Mouse (Mus musculus): Measurements from ENCODE around the gene Slc29a3. TPM values are rescaled to one million over a fixed set of nuclear protein-coding genes. Genes with fewer than 3 reads are reported as not detected.
"Not testable (repeated sequence)": the region's sequence is repeated elsewhere in the genome, so short reads cannot be mapped to it uniquely, and the experiment has no call there.

Slc29a3 gene
- polyA plus RNA-seq, 1 experiment from 2014 or later, result 13.2 TPM

DNA sequence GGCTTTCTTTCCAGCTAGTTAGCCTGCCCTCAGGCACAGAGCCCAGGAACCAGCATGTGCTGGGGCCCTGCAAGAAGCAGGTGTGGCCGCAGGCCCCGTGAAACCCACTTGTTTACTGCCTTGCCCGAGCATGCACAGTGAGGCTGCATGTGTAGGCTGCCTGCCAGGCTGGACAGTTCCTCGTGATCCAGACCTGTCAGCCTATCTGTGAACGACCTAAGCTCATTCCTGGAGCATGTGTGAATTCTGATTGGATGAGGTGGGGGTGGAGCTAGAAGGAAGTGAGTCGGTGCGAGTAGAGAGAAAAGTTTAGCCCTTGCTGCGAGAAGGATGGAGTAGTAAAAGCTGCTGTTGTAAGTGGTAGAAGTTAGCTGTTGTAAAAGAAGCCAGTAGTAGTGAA is 40.3 kb downstream of the Slc29a3 start:
- 65% methylated on average over 8 of the region's 8 CpGs for WGBS
- H3K4me2 ChIP-seq (replicated peaks); H3K9me3 ChIP-seq; H3K27ac ChIP-seq (replicated peaks); H3K4me1 ChIP-seq; H3K27me3 ChIP-seq; H3K9ac ChIP-seq (replicated peaks); H3K4me3 ChIP-seq; ATAC-seq (replicated peaks): not testable (repeated sequence)
- H3K36me3 ChIP-seq, result peaks cover 32% of the 10 kb centered on the region

DNA sequence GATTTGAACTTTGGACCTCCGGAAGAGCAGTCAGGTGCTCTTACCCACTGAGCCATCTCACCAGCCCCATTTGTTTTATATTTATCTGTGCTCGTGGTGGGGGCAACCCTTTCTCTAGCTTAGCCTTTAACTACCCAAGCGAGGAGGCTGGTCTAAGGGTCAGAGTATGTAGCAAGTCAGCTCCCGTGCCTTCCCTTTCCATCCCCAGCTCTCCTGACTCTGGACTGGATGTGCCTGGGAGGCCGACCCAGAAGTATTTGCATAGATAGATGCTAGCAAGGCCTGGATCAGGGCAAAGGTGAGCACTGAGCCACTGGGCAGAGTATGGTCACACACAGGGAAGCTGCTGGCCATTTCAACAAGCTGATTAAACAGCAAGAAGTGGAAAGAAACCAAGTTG is 43.8 kb downstream of the Slc29a3 start:
- Histone ChIP-seq H3K4me2 (replicated peaks) (no peak overlapping the region), H3K27ac (replicated peaks) (no peak overlapping the region), H3K4me1 (no peaks in the 10 kb centered on the region), H3K4me3 (no peak overlapping the region), H3K9me3 (no peaks in the 10 kb centered on the region), H3K27me3 (no peaks in the 10 kb centered on the region), H3K36me3 (peaks cover 11% of the 10 kb centered on the region), H3K9ac (replicated peaks) (no peak overlapping the region)
- 91% methylated on average over 5 of the region's 5 CpGs for WGBS
- no peak for ATAC-seq (replicated peaks)

DNA sequence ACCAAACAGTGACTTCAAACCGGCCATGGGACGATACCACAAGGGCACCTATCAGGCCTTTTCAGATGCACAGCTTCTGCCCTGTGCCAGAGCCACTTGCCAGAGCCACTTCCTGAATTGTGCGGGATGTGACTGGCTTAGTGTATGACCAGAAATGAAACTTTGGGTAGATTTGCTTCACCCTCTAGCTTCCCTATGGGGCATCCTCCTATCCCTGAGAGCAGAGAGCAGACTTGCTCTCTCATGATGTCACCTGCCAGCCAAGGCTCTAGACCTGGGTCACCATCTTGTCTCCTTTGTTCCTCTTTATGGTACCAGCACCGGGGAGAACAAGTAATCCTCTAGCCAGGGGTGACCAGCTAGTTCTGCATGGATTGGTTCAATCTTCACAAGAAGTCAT is 46.3 kb downstream of the Slc29a3 start:
- 91% methylated on average over 4 of the region's 4 CpGs for WGBS
- H3K4me1 ChIP-seq, result no peaks in the 10 kb centered on the region
- no peak overlapping the region for H3K9ac ChIP-seq (replicated peaks)
- no peak overlapping the region for H3K27ac ChIP-seq (replicated peaks)
- no peak overlapping the region for H3K4me3 ChIP-seq
- no peak overlapping the region for H3K4me2 ChIP-seq (replicated peaks)
- no peaks in the 10 kb centered on the region for H3K9me3 ChIP-seq
- ATAC-seq (replicated peaks), result no peak
- no peaks in the 10 kb centered on the region for H3K36me3 ChIP-seq
- H3K27me3 ChIP-seq, result no peaks in the 10 kb centered on the region

DNA sequence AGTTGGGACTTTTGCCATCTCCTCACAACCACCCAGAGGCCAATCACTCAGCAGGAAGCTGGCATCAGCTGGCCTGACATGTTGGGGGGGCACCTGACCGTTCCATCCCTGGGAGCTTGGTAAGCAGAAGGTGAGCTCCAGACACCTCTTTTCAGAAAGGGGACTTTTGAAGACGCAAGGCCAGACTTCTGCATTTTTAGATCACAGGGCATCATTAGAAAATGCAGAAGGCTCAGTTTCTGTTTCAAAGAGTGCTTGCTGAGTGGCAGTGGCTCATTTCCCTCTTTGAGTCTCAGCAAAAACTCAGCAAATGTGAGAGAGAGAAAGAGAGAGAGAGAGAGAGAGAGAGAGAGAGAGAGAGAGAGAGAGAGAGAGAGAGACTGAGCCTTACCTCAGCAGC is 47.5 kb downstream of the Slc29a3 start:
- Histone ChIP-seq H3K4me1 (no peaks in the 10 kb centered on the region), H3K9ac (replicated peaks) (no peak overlapping the region), H3K9me3 (no peaks in the 10 kb centered on the region), H3K4me3 (no peak overlapping the region), H3K27ac (replicated peaks) (no peak overlapping the region), H3K27me3 (no peaks in the 10 kb centered on the region), H3K4me2 (replicated peaks) (no peak overlapping the region), H3K36me3 (no peaks in the 10 kb centered on the region)
- 74% methylated on average over 2 of the region's 2 CpGs for WGBS
- no peak for ATAC-seq (replicated peaks)

DNA sequence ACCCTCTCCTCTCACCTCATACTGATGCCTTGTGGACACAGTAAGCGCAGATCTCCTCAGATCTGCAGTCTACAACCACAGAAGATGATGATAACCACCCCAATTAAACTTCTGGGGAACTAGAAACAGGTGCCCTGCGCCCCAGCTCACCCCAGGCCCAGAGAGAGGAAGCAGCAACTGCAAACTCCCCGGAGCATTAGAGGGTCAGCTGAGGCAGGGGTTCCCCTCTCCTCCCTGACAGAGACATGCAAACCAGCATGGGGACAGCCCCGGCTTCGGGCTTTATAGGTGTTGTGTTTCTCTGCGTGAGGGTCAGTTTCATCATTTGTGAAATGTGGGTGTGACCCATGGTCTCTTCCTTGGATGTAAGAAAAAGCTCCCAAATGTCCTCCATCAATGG is 54.8 kb downstream of the Slc29a3 start:
- H3K9ac ChIP-seq (replicated peaks), result no peak overlapping the region
- no peak for ATAC-seq (replicated peaks)
- no peaks in the 10 kb centered on the region; the same call in 1 of the 2 replicates for H3K4me1 ChIP-seq
- no peak overlapping the region for H3K4me3 ChIP-seq
- no peak overlapping the region for H3K4me2 ChIP-seq (replicated peaks)
- H3K9me3 ChIP-seq, result no peaks in the 10 kb centered on the region
- H3K27me3 ChIP-seq, result peaks cover 6% of the 10 kb centered on the region; the same call in 1 of the 2 replicates
- 83% methylated on average over 6 of the region's 6 CpGs for WGBS
- H3K27ac ChIP-seq (replicated peaks), result no peak overlapping the region
- no peaks in the 10 kb centered on the region for H3K36me3 ChIP-seq

DNA sequence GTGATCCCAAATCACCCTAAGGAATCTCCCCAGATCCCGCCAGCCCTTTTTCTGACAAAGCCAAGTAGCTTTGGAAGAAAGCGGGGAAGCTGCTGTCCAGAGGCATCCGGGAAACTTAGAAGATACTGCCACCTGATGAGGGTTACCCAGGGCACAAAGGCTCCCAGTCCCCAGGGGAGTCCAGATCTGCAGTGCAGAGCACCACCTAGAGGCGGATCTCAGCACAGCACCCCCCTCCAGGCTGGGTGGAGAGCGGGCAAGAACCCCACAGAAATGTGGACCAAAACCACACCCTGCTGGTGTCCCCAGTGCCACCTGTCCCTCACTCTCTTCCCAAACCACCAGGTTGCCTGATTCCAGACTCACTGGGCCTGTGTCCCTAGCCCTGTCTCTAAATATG is 55.6 kb downstream of the Slc29a3 start:
- ATAC-seq (replicated peaks), result peak; percentile 51

DNA sequence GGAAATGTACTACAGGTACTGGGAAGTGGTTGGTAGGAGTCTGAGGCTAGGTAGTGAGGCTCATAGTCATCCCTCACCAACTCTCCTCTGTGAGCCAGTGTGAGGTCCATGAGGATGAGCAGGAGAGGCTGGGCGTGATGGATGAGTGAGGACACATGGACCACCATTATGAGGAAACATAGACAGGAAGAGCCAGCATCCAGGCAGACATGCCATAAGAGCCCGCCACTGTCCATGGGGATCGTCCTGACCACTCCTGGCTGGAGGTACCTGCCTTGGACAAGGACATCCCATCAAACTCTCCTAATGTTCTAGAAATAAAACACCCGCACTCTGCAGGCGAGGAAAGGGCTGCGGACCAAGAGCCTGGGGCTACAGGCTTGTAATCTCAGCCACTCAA is 56.2 kb downstream of the Slc29a3 start, which contains the start of gene Cdh23:
Cdh23 (minus strand) TSS at position 101 of the 400 bp plus-strand sequence.
- H3K4me2 ChIP-seq (replicated peaks), result no peak within 1 kb of the TSS
- H3K27ac ChIP-seq (replicated peaks), result no peak within 1 kb of the TSS
- WGBS, result 91% methylated on average over 6 of the region's 6 CpGs
- no peaks in the 10 kb centered on the region for H3K36me3 ChIP-seq
- peaks cover 11% of the 10 kb centered on the region for H3K4me1 ChIP-seq
- no peak within 1 kb of the TSS for H3K4me3 ChIP-seq
- no peaks in the 10 kb centered on the region for H3K9me3 ChIP-seq
- H3K27me3 ChIP-seq, result peaks cover 6% of the 10 kb centered on the region; the same call in 1 of the 2 replicates
- H3K9ac ChIP-seq (replicated peaks), result no peak within 1 kb of the TSS
- ATAC-seq (replicated peaks), result no peak

More for the DNA sequence above, 55.6 kb downstream of the Slc29a3 start:
- Histone ChIP-seq H3K4me1 (peaks cover 5% of the 10 kb centered on the region; the same call in 1 of the 2 replicates), H3K9ac (replicated peaks) (no peak overlapping the region), H3K9me3 (no peaks in the 10 kb centered on the region), H3K4me3 (no peak overlapping the region), H3K27ac (replicated peaks) (no peak overlapping the region), H3K4me2 (replicated peaks) (no peak overlapping the region), H3K36me3 (no peaks in the 10 kb centered on the region), H3K27me3 (peaks cover 6% of the 10 kb centered on the region; the same call in 1 of the 2 replicates)
- 14% methylated on average over 5 of the region's 5 CpGs for WGBS

DNA sequence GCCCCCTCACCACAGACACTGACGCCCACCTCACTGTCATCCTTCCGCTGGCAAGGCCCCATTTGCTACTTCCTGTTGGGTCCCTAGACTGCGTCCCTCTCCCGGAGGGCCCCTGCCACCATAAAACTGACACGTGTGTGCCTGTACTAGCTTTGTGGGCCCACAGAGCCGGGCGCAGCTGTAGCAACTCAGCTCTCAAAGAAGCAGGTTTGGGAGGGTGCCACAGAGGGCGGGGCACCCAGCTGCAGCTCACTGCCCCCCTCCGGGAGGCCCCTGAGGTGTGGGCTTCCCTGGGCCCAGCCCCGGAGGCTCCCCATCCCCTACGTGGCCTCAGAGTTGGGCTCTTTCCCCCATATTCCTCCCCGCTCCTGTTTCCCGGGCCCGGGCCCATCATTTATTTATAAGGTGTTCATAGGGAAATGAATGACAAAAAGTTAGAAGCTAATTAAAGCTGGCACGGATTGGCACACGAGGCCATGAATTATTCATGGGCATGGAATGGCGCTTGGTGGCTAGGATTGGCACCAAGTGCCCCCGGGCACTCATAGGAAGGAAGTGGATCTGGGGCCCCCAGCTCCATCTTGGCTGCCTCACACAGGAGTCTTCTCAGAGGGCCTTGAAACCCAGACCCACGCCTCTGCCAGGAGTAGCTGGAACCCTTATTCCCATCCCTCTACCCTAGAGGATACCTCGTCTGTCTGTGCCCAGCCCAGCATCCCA is 60.8 kb downstream of the Slc29a3 start:
- no peaks in the 10 kb centered on the region for H3K36me3 ChIP-seq
- H3K27ac ChIP-seq (replicated peaks), result no peak overlapping the region
- WGBS, result 35% methylated on average over 20 of the region's 20 CpGs
- no peak overlapping the region for H3K9ac ChIP-seq (replicated peaks)
- no peak overlapping the region for H3K4me3 ChIP-seq
- H3K9me3 ChIP-seq, result no peaks in the 10 kb centered on the region
- H3K4me1 ChIP-seq, result peaks cover 17% of the 10 kb centered on the region
- peak; percentile 73 for ATAC-seq (replicated peaks)
- peaks cover 32% of the 10 kb centered on the region for H3K27me3 ChIP-seq
- peak overlapping the region; percentile 27 for H3K4me2 ChIP-seq (replicated peaks)

DNA sequence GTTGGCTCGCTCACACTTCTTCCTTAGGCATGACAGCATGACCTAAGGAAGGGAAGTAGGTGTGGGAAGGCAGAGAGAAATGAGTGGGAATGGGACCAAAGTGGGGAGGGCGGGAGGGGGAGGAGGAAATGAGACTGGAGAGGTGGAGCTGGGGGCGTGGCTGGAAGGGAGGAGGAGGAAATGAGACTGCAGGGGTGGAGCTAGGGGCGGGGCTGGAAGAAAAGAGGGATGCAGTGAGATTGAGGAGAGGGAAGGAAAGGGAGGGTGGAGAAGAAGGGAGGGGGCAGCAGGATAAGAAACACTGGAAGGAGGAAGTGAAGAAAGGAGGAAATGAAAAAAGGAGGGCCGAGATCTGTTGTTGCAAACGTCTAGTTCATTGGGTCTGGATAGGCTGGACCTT is 61.6 kb downstream of the Slc29a3 start:
- WGBS, result 53% methylated on average over 6 of the region's 6 CpGs
- Histone ChIP-seq H3K4me1 (peaks cover 25% of the 10 kb centered on the region), H3K9ac (replicated peaks) (no peak overlapping the region), H3K27ac (replicated peaks) (no peak overlapping the region), H3K27me3 (peaks cover 41% of the 10 kb centered on the region), H3K4me2 (replicated peaks) (no peak overlapping the region), H3K36me3 (no peaks in the 10 kb centered on the region), H3K4me3 (no peak overlapping the region), H3K9me3 (no peaks in the 10 kb centered on the region)
- ATAC-seq (replicated peaks), result no peak

DNA sequence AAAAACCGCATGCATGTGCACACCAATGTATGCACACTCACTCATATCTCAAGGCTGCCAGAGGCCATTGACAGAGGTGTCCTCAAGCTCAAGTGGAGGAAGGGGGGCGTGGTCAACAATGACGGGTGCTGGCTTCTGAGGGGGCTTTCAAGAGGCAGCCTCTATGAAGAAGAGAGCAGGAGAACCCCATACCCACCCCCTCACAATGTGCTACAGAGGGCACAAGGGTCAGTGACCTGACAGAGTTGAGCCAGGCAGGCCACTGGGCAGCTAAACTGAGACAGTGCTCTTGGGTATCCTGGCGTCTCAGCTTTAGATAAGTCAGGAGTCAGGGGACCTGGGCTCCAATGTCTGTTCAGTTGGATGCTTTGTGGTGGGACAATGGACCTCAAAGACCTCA is 63.2 kb downstream of the Slc29a3 start:
- ATAC-seq (replicated peaks), result no peak
- peaks cover 28% of the 10 kb centered on the region for H3K4me1 ChIP-seq
- no peak overlapping the region for H3K9ac ChIP-seq (replicated peaks)
- no peaks in the 10 kb centered on the region for H3K36me3 ChIP-seq
- H3K4me2 ChIP-seq (replicated peaks), result no peak overlapping the region
- H3K27ac ChIP-seq (replicated peaks), result no peak overlapping the region
- no peak overlapping the region for H3K4me3 ChIP-seq
- no peaks in the 10 kb centered on the region for H3K9me3 ChIP-seq
- H3K27me3 ChIP-seq, result peaks cover 56% of the 10 kb centered on the region
- 73% methylated on average over 4 of the region's 4 CpGs for WGBS

DNA sequence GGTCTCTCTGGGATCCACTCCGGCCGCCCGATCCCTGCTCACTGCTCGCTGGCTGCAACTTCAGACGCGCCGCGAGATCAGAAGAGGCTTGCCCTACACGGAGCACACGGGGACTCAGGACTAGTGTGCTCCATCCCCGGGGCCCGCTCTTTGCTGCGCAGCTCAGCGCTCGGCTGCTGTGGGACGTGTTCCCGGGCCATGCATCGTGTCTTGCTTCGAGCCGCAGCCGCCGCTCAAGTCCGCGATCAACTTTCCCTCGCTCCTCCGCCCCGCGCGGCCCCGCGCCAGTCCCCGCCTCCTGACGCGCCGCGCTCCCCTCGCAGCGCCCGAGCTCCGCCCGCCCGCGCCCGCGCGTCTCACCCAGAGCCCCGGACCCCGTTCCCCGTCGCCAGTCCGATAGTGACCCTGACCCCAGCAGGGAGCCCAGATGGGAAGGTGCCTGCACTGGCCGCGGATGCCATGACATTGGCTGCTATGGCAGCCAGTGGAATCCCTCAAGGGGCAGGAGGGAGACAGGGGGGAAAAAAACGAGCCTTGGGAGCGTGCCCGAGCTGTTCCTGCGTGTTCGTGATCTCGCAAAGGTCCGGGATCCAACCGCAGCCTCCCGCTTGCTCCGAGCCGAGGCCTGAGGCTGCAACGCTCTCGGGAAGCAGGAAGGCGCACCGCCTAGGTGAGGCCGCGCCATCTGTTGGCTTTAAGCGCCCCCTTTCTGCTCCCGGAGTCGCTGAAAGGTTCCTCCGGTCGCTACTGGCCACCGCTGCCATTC is 65.4 kb downstream of the Slc29a3 start:
- H3K9me3 ChIP-seq, result no peaks in the 10 kb centered on the region
- H3K4me2 ChIP-seq (replicated peaks), result peak overlapping the region; percentile 99
- H3K4me3 ChIP-seq, result peak overlapping the region; percentile 64
- peaks cover 26% of the 10 kb centered on the region for H3K4me1 ChIP-seq
- H3K27me3 ChIP-seq, result peaks cover 63% of the 10 kb centered on the region
- peak overlapping the region; percentile 67 for H3K9ac ChIP-seq (replicated peaks)
- H3K27ac ChIP-seq (replicated peaks), result no peak overlapping the region
- peak; percentile 65 for ATAC-seq (replicated peaks)
- 1% methylated on average over 76 of the region's 76 CpGs for WGBS
- H3K36me3 ChIP-seq, result no peaks in the 10 kb centered on the region

DNA sequence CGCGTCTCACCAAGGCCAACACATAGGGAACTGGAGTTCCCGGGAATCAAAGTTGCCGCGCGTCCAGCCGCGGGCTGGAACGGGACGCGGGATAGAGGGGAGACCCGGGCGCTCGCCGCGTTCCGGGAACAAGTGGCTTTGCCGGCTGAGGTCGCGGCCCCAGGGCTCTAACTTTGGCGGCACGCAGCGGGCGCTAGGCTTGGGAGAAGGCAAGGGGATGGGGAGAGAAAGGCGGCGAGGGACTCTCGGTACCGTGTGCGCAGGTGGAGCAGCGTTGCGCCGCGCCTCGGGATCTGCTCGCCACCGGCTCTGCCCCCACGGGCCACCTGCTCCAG is 66.0 kb downstream of the Slc29a3 start:
- peak overlapping the region; percentile 67 for H3K9ac ChIP-seq (replicated peaks)
- H3K9me3 ChIP-seq, result no peaks in the 10 kb centered on the region
- under 1% methylated on average over 37 of the region's 37 CpGs for WGBS
- peaks cover 63% of the 10 kb centered on the region for H3K27me3 ChIP-seq
- peak overlapping the region; percentile 99 for H3K4me2 ChIP-seq (replicated peaks)
- H3K4me1 ChIP-seq, result peaks cover 20% of the 10 kb centered on the region
- H3K36me3 ChIP-seq, result no peaks in the 10 kb centered on the region
- no peak for ATAC-seq (replicated peaks)
- peak overlapping the region; percentile 64 for H3K4me3 ChIP-seq
- no peak overlapping the region for H3K27ac ChIP-seq (replicated peaks)

Measured in forebrain, embryonic 15.5 days (tissue).